Mouse (Mus musculus) limb, embryonic 11.5 days (tissue): ENCODE measurements at regions not wholly inside any gene's neighbourhood (a gene's known extent, or its start where the extent isn't known, plus 50 kb on each side); places are given as distances from the start of the nearest gene placed in this dataset.

Experiments
- ATAC-seq: fragments of 200-750 bp; cut with Nextera tagmentation; 2 replicates; pipeline ENCODE4 v1.8.0; 2017; ENCODE audit warnings: low read depth; ENCODE audit not compliant: insufficient number of reproducible peaks, low FRiP score, low TSS enrichment
- DNase-seq: peaks from one replicate; pipeline ENCODE4 v3.0.0-alpha.2; 2015; ENCODE audit warnings: low spot score
- H3K27ac ChIP-seq: fragments of 300-500 bp; sonication (generic); replicated peaks from 2 replicates; pipeline ENCODE4 v1.5.1; 2014; ENCODE audit warnings: low read depth, mild to moderate bottlenecking, low read length
- H3K27me3 ChIP-seq: fragments of 300-500 bp; sonication (generic); 2 replicates; pipeline ENCODE4 v1.6.1; 2014; ENCODE audit warnings: mild to moderate bottlenecking, low read length, mixed read lengths; ENCODE audit not compliant: control insufficient read depth, insufficient read depth
- H3K36me3 ChIP-seq: fragments of 300-500 bp; sonication (generic); 2 replicates; pipeline ENCODE4 v1.6.1; 2014; ENCODE audit warnings: mild to moderate bottlenecking, low read length, moderate library complexity, mixed read lengths; ENCODE audit not compliant: control insufficient read depth, insufficient read depth
- H3K4me1 ChIP-seq: fragments of 300-500 bp; sonication (generic); 2 replicates; pipeline ENCODE4 v1.6.1; 2014; ENCODE audit warnings: low read length, mixed read lengths; ENCODE audit not compliant: control insufficient read depth, insufficient read depth
- H3K4me2 ChIP-seq: fragments of 300-500 bp; sonication (generic); 2 replicates; pipeline ENCODE4 v1.6.1; 2014; ENCODE audit warnings: low read depth, mild to moderate bottlenecking, moderate library complexity; ENCODE audit not compliant: severe bottlenecking
- H3K4me3 ChIP-seq: fragments of 300-500 bp; sonication (generic); 2 replicates; pipeline ENCODE4 v1.5.1; 2014; ENCODE audit warnings: low read depth, low read length
- H3K9ac ChIP-seq: fragments of 300-500 bp; sonication (generic); 2 replicates; pipeline ENCODE4 v1.6.1; 2014; ENCODE audit warnings: mild to moderate bottlenecking, low read length
- H3K9me3 ChIP-seq: fragments of 300-500 bp; sonication (generic); 2 replicates; pipeline ENCODE4 v1.6.1; 2016; ENCODE audit warnings: low read length; ENCODE audit not compliant: control insufficient read depth
- WGBS: fragments of 180-500 bp; shearing (Covaris S2); extraction: QIAGEN DNeasy Blood & Tissue Kit; methylation state at CpG from one replicate; pipeline ENCODE4 v1.1.7; 2014; 5-methylcytosine and 5-hydroxymethylcytosine counted together

- no peak overlapping the region for H3K9ac ChIP-seq
- H3K9me3 ChIP-seq, result no peaks in the 10 kb centered on the region
- H3K27me3 ChIP-seq, result no peaks in the 10 kb centered on the region
- ATAC-seq (no peak), DNase-seq (no peak)
- no peaks in the 10 kb centered on the region for H3K4me1 ChIP-seq
- H3K27ac ChIP-seq, result no peak overlapping the region
- no peaks in the 10 kb centered on the region for H3K36me3 ChIP-seq
- WGBS, result 35% methylated on average over 4 of the region's 4 CpGs
- H3K4me2 ChIP-seq, result no peak overlapping the region
- no peak overlapping the region for H3K4me3 ChIP-seq
Measured at GRCm38 (mm10) chr17:59762068-59762467, 748.9 kb upstream of the Nudt12 start.

- H3K27me3 ChIP-seq, result no peaks in the 10 kb centered on the region
- H3K27ac ChIP-seq, result no peak overlapping the region
- no peak overlapping the region for H3K9ac ChIP-seq
- no peak overlapping the region for H3K4me2 ChIP-seq
- H3K4me3 ChIP-seq, result no peak overlapping the region
- WGBS, result 81% methylated on average over 5 of the region's 5 CpGs
- H3K9me3 ChIP-seq, result no peaks in the 10 kb centered on the region
- ATAC-seq (no peak), DNase-seq (no peak)
- no peaks in the 10 kb centered on the region for H3K4me1 ChIP-seq
- no peaks in the 10 kb centered on the region for H3K36me3 ChIP-seq
Measured at GRCm38 (mm10) chr17:59760889-59761288, 747.7 kb upstream of the Nudt12 start.

- Histone ChIP-seq H3K27ac (no peak overlapping the region), H3K9me3 (no peaks in the 10 kb centered on the region), H3K36me3 (no peaks in the 10 kb centered on the region), H3K9ac (no peak overlapping the region), H3K4me2 (no peak overlapping the region), H3K4me1 (no peaks in the 10 kb centered on the region), H3K4me3 (no peak overlapping the region), H3K27me3 (no peaks in the 10 kb centered on the region)
- ATAC-seq (no peak), DNase-seq (no peak)
- WGBS, result 84% methylated on average over 1 of the region's 1 CpGs
Measured at GRCm38 (mm10) chr17:59746106-59746505, 732.9 kb upstream of the Nudt12 start.
